Mouse (Mus musculus): ENCODE results near the gene Acyp2. TPM values are rescaled to one million over a fixed set of nuclear protein-coding genes. Genes with fewer than 3 reads are reported as not detected.

The Acyp2 gene
- 16.6 TPM for polyA plus RNA-seq (2014; fragmentation: Illumina TruSeq; extraction: RNeasy Lipid Tissue Mini Kit (QIAGEN cat#74804))

GRCm38 (mm10) chr11:30649001-30649637, at the start of gene Acyp2:
Gene Acyp2 (minus strand): TSS chr11:30649587.

GRCm38 (mm10) chr11:30471751-30472593, 177.4 kb downstream of the Acyp2 start, which contains the start of gene 4930505A04Rik:
Gene 4930505A04Rik (minus strand): TSS chr11:30471827.

Other genes with a start within 250 kb of the Acyp2 start
- gene 4930505A04Rik, start 177.8 kb downstream of the Acyp2 start, polyA plus RNA-seq (2014; fragmentation: Illumina TruSeq; extraction: RNeasy Lipid Tissue Mini Kit (QIAGEN cat#74804)): 2.3 TPM
- gene Psme4, start 122.1 kb upstream of the Acyp2 start, polyA plus RNA-seq (2014; fragmentation: Illumina TruSeq; extraction: RNeasy Lipid Tissue Mini Kit (QIAGEN cat#74804)): 143 TPM
- 0.29 TPM for gene Gpr75, start 235.8 kb upstream of the Acyp2 start, polyA plus RNA-seq (2014; fragmentation: Illumina TruSeq; extraction: RNeasy Lipid Tissue Mini Kit (QIAGEN cat#74804))
- 55.0 TPM for gene Asb3, start 235.8 kb upstream of the Acyp2 start, polyA plus RNA-seq (2014; fragmentation: Illumina TruSeq; extraction: RNeasy Lipid Tissue Mini Kit (QIAGEN cat#74804))

Measured in ovary, adult 10 weeks (tissue).